Mouse (Mus musculus): ENCODE measurements around the gene Pla2g2e.
A peak's percentile ranks its signal among the peaks of the same experiment; 100 is the strongest.

- TF ChIP-seq EP300 (IDR thresholded peaks at IDR 0.05; ENCODE audit: low read depth) (no peak), CTCF (IDR thresholded peaks at IDR 0.05; ENCODE audit: low read depth) (peak; percentile 38)
Measured at GRCm38 (mm10) chr4:138917282-138917681, 39.5 kb downstream of the Pla2g2e start.
